Mouse (Mus musculus): ENCODE results near the gene Zfp672. TPM values are rescaled to one million over a fixed set of nuclear protein-coding genes. Genes with fewer than 3 reads are reported as not detected.
A peak's percentile ranks its signal among the peaks of the same experiment; 100 is the strongest.
"Not testable (repeated sequence)": the region's sequence is repeated elsewhere in the genome, so short reads cannot be mapped to it uniquely, and the experiment has no call there.

Gene Zfp672
- polyA plus RNA-seq (2016; fragmentation: Nextera tagmentation; extraction: Ambion mirVana): 33.9 and 35.9 TPM in 2 replicates

GRCm38 (mm10) chr11:58330276-58331148 lies at the start of gene Zfp672, which contains the start of gene Sh3bp5l:
Gene Zfp672, minus strand, starts transcription at chr11:58330339.
Gene Sh3bp5l, plus strand, starts transcription at chr11:58330724.
- H3K36me3 ChIP-seq: peaks cover 42% of the 10 kb centered on the region
- under 1% methylated on average over 52 of the region's 52 CpGs for WGBS
- peak within 1 kb of the TSS; percentile 98 for H3K4me2 ChIP-seq (replicated peaks)
- peak within 1 kb of the TSS; percentile 89 for H3K4me3 ChIP-seq
- peaks cover 33% of the 10 kb centered on the region for H3K4me1 ChIP-seq
- H3K27ac ChIP-seq (replicated peaks): peak within 1 kb of the TSS; percentile 67
- ATAC-seq (ENCODE audit: low FRiP score, low read depth): peak; percentile 93
- H3K9ac ChIP-seq (replicated peaks): peak within 1 kb of the TSS; percentile 87
- H3K9me3 ChIP-seq: no peaks in the 10 kb centered on the region
- H3K27me3 ChIP-seq: no peaks in the 10 kb centered on the region

GRCm38 (mm10) chr11:58379516-58379915 lies 49.4 kb upstream of the Zfp672 start:
- H3K4me1 ChIP-seq: no peaks in the 10 kb centered on the region
- no peaks in the 10 kb centered on the region for H3K27me3 ChIP-seq
- H3K9me3 ChIP-seq: no peaks in the 10 kb centered on the region
- H3K36me3 ChIP-seq: no peaks in the 10 kb centered on the region
- no peak overlapping the region for H3K4me3 ChIP-seq
- WGBS: 88% methylated on average over 1 of the region's 1 CpGs
- ATAC-seq (ENCODE audit: low FRiP score, low read depth): no peak
- no peak overlapping the region for H3K9ac ChIP-seq (replicated peaks)
- H3K4me2 ChIP-seq (replicated peaks): no peak overlapping the region
- no peak overlapping the region for H3K27ac ChIP-seq (replicated peaks)

- ATAC-seq (ENCODE audit: low FRiP score, low read depth): no peak
- WGBS: 92% methylated on average over 3 of the region's 3 CpGs
- Histone ChIP-seq H3K27ac (replicated peaks) (no peak within 1 kb of the TSS), H3K4me3 (no peak within 1 kb of the TSS), H3K4me1 (no peaks in the 10 kb centered on the region), H3K9me3 (no peaks in the 10 kb centered on the region), H3K27me3 (no peaks in the 10 kb centered on the region), H3K36me3 (no peaks in the 10 kb centered on the region), H3K9ac (replicated peaks) (no peak within 1 kb of the TSS), H3K4me2 (replicated peaks) (no peak within 1 kb of the TSS)
Measured at GRCm38 (mm10) chr11:58378763-58379278, 48.7 kb upstream of the Zfp672 start, which contains the start of gene Lypd8. Gene Lypd8, plus strand, starts transcription at chr11:58379043.

- no peaks in the 10 kb centered on the region for H3K9me3 ChIP-seq
- no peak overlapping the region for H3K27ac ChIP-seq (replicated peaks)
- no peaks in the 10 kb centered on the region for H3K4me1 ChIP-seq
- no peak overlapping the region for H3K9ac ChIP-seq (replicated peaks)
- H3K36me3 ChIP-seq: no peaks in the 10 kb centered on the region
- H3K27me3 ChIP-seq: no peaks in the 10 kb centered on the region
- no peak for ATAC-seq (ENCODE audit: low FRiP score, low read depth)
- H3K4me3 ChIP-seq: no peak overlapping the region
- WGBS: 66% methylated on average over 1 of the region's 1 CpGs
- no peak overlapping the region for H3K4me2 ChIP-seq (replicated peaks)
Measured at GRCm38 (mm10) chr11:58377686-58378085, 47.5 kb upstream of the Zfp672 start.

GRCm38 (mm10) chr11:58377273-58377672 lies 47.1 kb upstream of the Zfp672 start:
- WGBS: 87% methylated on average over 2 of the region's 2 CpGs
- no peak for ATAC-seq (ENCODE audit: low FRiP score, low read depth)

GRCm38 (mm10) chr11:58366191-58366590 lies 36.1 kb upstream of the Zfp672 start:
- not testable (repeated sequence) for H3K27me3 ChIP-seq; H3K9ac ChIP-seq (replicated peaks); H3K9me3 ChIP-seq; H3K27ac ChIP-seq (replicated peaks); H3K36me3 ChIP-seq; H3K4me3 ChIP-seq; H3K4me1 ChIP-seq; ATAC-seq (ENCODE audit: low FRiP score, low read depth); H3K4me2 ChIP-seq (replicated peaks)
- WGBS: no CpG with 5 or more reads among the region's 6 CpGs

More at GRCm38 (mm10) chr11:58377273-58377672, 47.1 kb upstream of the Zfp672 start:
- H3K36me3 ChIP-seq: no peaks in the 10 kb centered on the region
- no peak overlapping the region for H3K4me2 ChIP-seq (replicated peaks)
- no peak overlapping the region for H3K4me3 ChIP-seq
- no peaks in the 10 kb centered on the region for H3K27me3 ChIP-seq
- H3K9ac ChIP-seq (replicated peaks): no peak overlapping the region
- H3K4me1 ChIP-seq: no peaks in the 10 kb centered on the region
- no peak overlapping the region for H3K27ac ChIP-seq (replicated peaks)
- no peaks in the 10 kb centered on the region for H3K9me3 ChIP-seq

GRCm38 (mm10) chr11:58364454-58364853 lies 34.3 kb upstream of the Zfp672 start:
- Histone ChIP-seq H3K27ac (replicated peaks) (no peak overlapping the region), H3K36me3 (no peaks in the 10 kb centered on the region), H3K9ac (replicated peaks) (no peak overlapping the region), H3K4me1 (no peaks in the 10 kb centered on the region), H3K4me2 (replicated peaks) (no peak overlapping the region), H3K4me3 (no peak overlapping the region), H3K27me3 (no peaks in the 10 kb centered on the region), H3K9me3 (no peaks in the 10 kb centered on the region)
- no peak for ATAC-seq (ENCODE audit: low FRiP score, low read depth)
- 64% methylated on average over 3 of the region's 3 CpGs for whole genome bisulfite sequencing

GRCm38 (mm10) chr11:58362562-58362961 lies 32.4 kb upstream of the Zfp672 start:
- H3K36me3 ChIP-seq; H3K27ac ChIP-seq (replicated peaks); H3K27me3 ChIP-seq; H3K4me1 ChIP-seq; H3K9ac ChIP-seq (replicated peaks); H3K9me3 ChIP-seq; H3K4me3 ChIP-seq; ATAC-seq (ENCODE audit: low FRiP score, low read depth); H3K4me2 ChIP-seq (replicated peaks): not testable (repeated sequence)
- WGBS: no CpG with 5 or more reads among the region's 6 CpGs

GRCm38 (mm10) chr11:58357844-58358534 lies 27.9 kb upstream of the Zfp672 start:
- no peaks in the 10 kb centered on the region for H3K36me3 ChIP-seq
- H3K9ac ChIP-seq (replicated peaks): no peak overlapping the region
- ATAC-seq (ENCODE audit: low FRiP score, low read depth): no peak
- H3K27ac ChIP-seq (replicated peaks): no peak overlapping the region
- no peak overlapping the region for H3K4me2 ChIP-seq (replicated peaks)
- H3K4me1 ChIP-seq: no peaks in the 10 kb centered on the region
- no peaks in the 10 kb centered on the region for H3K9me3 ChIP-seq
- no peak overlapping the region for H3K4me3 ChIP-seq
- H3K27me3 ChIP-seq: no peaks in the 10 kb centered on the region
- 84% methylated on average over 6 of the region's 6 CpGs for WGBS

GRCm38 (mm10) chr11:58357042-58357441 lies 26.9 kb upstream of the Zfp672 start:
- Histone ChIP-seq H3K9me3 (no peaks in the 10 kb centered on the region), H3K4me2 (replicated peaks) (no peak overlapping the region), H3K4me3 (no peak overlapping the region), H3K9ac (replicated peaks) (no peak overlapping the region), H3K27ac (replicated peaks) (no peak overlapping the region), H3K4me1 (no peaks in the 10 kb centered on the region), H3K27me3 (no peaks in the 10 kb centered on the region), H3K36me3 (no peaks in the 10 kb centered on the region)
- WGBS: 84% methylated on average over 3 of the region's 3 CpGs
- no peak for ATAC-seq (ENCODE audit: low FRiP score, low read depth)

GRCm38 (mm10) chr11:58354927-58355326 lies 24.8 kb upstream of the Zfp672 start:
- Histone ChIP-seq H3K36me3 (peaks cover 6% of the 10 kb centered on the region; the same call in 1 of the 2 replicates), H3K9ac (replicated peaks) (no peak overlapping the region), H3K9me3 (no peaks in the 10 kb centered on the region), H3K4me3 (no peak overlapping the region), H3K27ac (replicated peaks) (no peak overlapping the region), H3K4me1 (no peaks in the 10 kb centered on the region), H3K27me3 (no peaks in the 10 kb centered on the region), H3K4me2 (replicated peaks) (no peak overlapping the region)
- ATAC-seq (ENCODE audit: low FRiP score, low read depth): no peak
- WGBS: 87% methylated on average over 3 of the region's 3 CpGs

- no peaks in the 10 kb centered on the region for H3K4me1 ChIP-seq
- H3K4me3 ChIP-seq: no peak overlapping the region
- no peak overlapping the region for H3K4me2 ChIP-seq (replicated peaks)
- H3K9ac ChIP-seq (replicated peaks): no peak overlapping the region
- no peaks in the 10 kb centered on the region for H3K9me3 ChIP-seq
- no peak overlapping the region for H3K27ac ChIP-seq (replicated peaks)
- ATAC-seq (ENCODE audit: low FRiP score, low read depth): no peak
- H3K27me3 ChIP-seq: no peaks in the 10 kb centered on the region
- 79% methylated on average over 10 of the region's 10 CpGs for WGBS
- H3K36me3 ChIP-seq: peaks cover 6% of the 10 kb centered on the region; the same call in 1 of the 2 replicates
Measured at GRCm38 (mm10) chr11:58354476-58354875, 24.3 kb upstream of the Zfp672 start.

All from midbrain, embryonic 12.5 days (tissue).